8 mouse cellular contexts compared by ENCODE assay signal in genomic region chr2:30594641-30595379, GRCm38 (mm10). TPM values are rescaled to one million over a fixed set of nuclear protein-coding genes. Genes with fewer than 3 reads are reported as not detected.
DNase-seq lines count a peak whose midpoint lies in the region; ATAC-seq and TF ChIP-seq lines count a peak whose summit lies in the region.

Cstad (plus strand) TSS chr2:30595040.

- TF ChIP-seq CTCF in cerebellum, adult 2 months (IDR thresholded peaks at IDR 0.05; ENCODE audit: borderline replicate concordance, insufficient read depth, low read depth, low read length): no peak
- peak; percentile 25; the same call in 1 of the 2 replicates for TF ChIP-seq CTCF in lung, postnatal 0 days (IDR thresholded peaks at IDR 0.05)

- H3K36me3 ChIP-seq in hindbrain, embryonic 12.5 days: no peaks in the 10 kb centered on the region
- H3K36me3 ChIP-seq in lung, postnatal 0 days (ENCODE audit: insufficient read depth, low read length): no peaks in the 10 kb centered on the region

- TF ChIP-seq EP300 in lung, postnatal 0 days (IDR thresholded peaks at IDR 0.05): no peak

- peak within 1 kb of the TSS; percentile 100 for H3K27ac ChIP-seq in cerebellum, adult 2 months (ENCODE audit: insufficient read depth, low read length)
- H3K27ac ChIP-seq in hindbrain, embryonic 12.5 days: peak within 1 kb of the TSS; percentile 99
- peak within 1 kb of the TSS; percentile 87 for H3K27ac ChIP-seq in lung, postnatal 0 days (ENCODE audit: low read length)

- H3K4me2 ChIP-seq in hindbrain, embryonic 12.5 days (replicated peaks): peak within 1 kb of the TSS; percentile 66
- H3K4me2 ChIP-seq in lung, postnatal 0 days (replicated peaks; ENCODE audit: low read depth, low read length): peak within 1 kb of the TSS; percentile 69

- DNase-seq in Muller cell, postnatal 12 days (ENCODE audit: inconsistent ontology term): peak; percentile 75
- DNase-seq in cerebellum, adult 2 months: peak; percentile 86 to 90
- peak; percentile 66 to 70 for DNase-seq in frontal cortex, postnatal 10 days (ENCODE audit: low spot score in 2 of 2)
- peak; percentile 80 to 90 for DNase-seq in layer of hippocampus, postnatal 14 days (ENCODE audit: low spot score in 2 of 2)
- DNase-seq in lung, postnatal 0 days (ENCODE audit: low spot score): peak; percentile 94
- DNase-seq in ovary, postnatal 10 days (ENCODE audit: low spot score): peak; percentile 68
- DNase-seq in thymus, postnatal 0 days (ENCODE audit: low spot score): peak; percentile 89

- H3K27me3 ChIP-seq in cerebellum, adult 2 months (ENCODE audit: control insufficient read depth, insufficient read depth, low read length): no peaks in the 10 kb centered on the region
- no peaks in the 10 kb centered on the region for H3K27me3 ChIP-seq in hindbrain, embryonic 12.5 days
- H3K27me3 ChIP-seq in lung, postnatal 0 days (replicated peaks; ENCODE audit: insufficient read depth, low read length): no peaks in the 10 kb centered on the region

- WGBS in cerebellum, adult 2 months: 1% methylated on average over 38 of the region's 39 CpGs
- WGBS in hindbrain, embryonic 12.5 days: 1% methylated on average over 36 of the region's 39 CpGs
- WGBS in lung, postnatal 0 days: 1% methylated on average over 38 of the region's 39 CpGs

- peak within 1 kb of the TSS; percentile 55 for H3K4me3 ChIP-seq in cerebellum, adult 2 months (replicated peaks; ENCODE audit: insufficient read depth, low read depth, low read length)
- H3K4me3 ChIP-seq in hindbrain, embryonic 12.5 days: peak within 1 kb of the TSS; percentile 43
- peak within 1 kb of the TSS; percentile 56 for H3K4me3 ChIP-seq in lung, postnatal 0 days (ENCODE audit: low read depth, low read length)

- peaks cover 26% of the 10 kb centered on the region for H3K4me1 ChIP-seq in cerebellum, adult 2 months (ENCODE audit: control insufficient read depth, insufficient read depth, low read length)
- peaks cover 28% of the 10 kb centered on the region for H3K4me1 ChIP-seq in hindbrain, embryonic 12.5 days
- peaks cover 12% of the 10 kb centered on the region for H3K4me1 ChIP-seq in lung, postnatal 0 days (ENCODE audit: insufficient read depth, low read depth, low read length)

- H3K9ac ChIP-seq in hindbrain, embryonic 12.5 days: peak within 1 kb of the TSS; percentile 72
- peak within 1 kb of the TSS; percentile 48; the same call in 1 of the 2 replicates for H3K9ac ChIP-seq in lung, postnatal 0 days (replicated peaks; ENCODE audit: low read depth)

- peak; percentile 87 for TF ChIP-seq POLR2A in cerebellum, adult 2 months (IDR thresholded peaks at IDR 0.05; ENCODE audit: borderline replicate concordance, insufficient read depth, low read length)

- H3K9me3 ChIP-seq in hindbrain, embryonic 12.5 days (replicated peaks): no peaks in the 10 kb centered on the region
- H3K9me3 ChIP-seq in lung, postnatal 0 days (ENCODE audit: low read length): no peaks in the 10 kb centered on the region

- peak; percentile 67 for ATAC-seq in hindbrain, embryonic 12.5 days (ENCODE audit: low FRiP score)
- peak; percentile 74 for ATAC-seq in lung, postnatal 0 days

RNA-seq across cellular contexts. Expression of gene Cstad, which starts in this region (rescaled TPM):
- 3.2 and 3.7 TPM in 2 replicates for polyA plus RNA-seq in cerebellum, adult 2 months (2012; rRNA removed)
- 0.45 and 0.89 TPM in 2 replicates for polyA plus RNA-seq in hindbrain, embryonic 12.5 days (2016; fragmentation: Nextera tagmentation; extraction: Ambion mirVana)
- total RNA-seq in layer of hippocampus, postnatal 14 days (2021): 1 to 10 TPM; 7.5 to 9.3 TPM
- 1.9 and 2.3 TPM in 2 replicates for polyA plus RNA-seq in lung, postnatal 0 days (2015; fragmentation: Nextera tagmentation; extraction: Ambion mirVana)
- 1.2 and 1.3 TPM in 2 replicates for polyA plus RNA-seq in thymus, postnatal 0 days (2015; fragmentation: Nextera tagmentation; extraction: Ambion mirVana)

Comparison
In these comparisons a context has a peak if more than half of its experiments do, and no peak if none do; other contexts are left out.
1. Peak in every context shown above with its lines: DNase-seq, ATAC-seq, H3K4me3 ChIP-seq and H3K27ac ChIP-seq.
2. Peak in ATAC-seq, H3K4me3 ChIP-seq, H3K27ac ChIP-seq, H3K9ac ChIP-seq and H3K4me2 ChIP-seq in hindbrain, embryonic 12.5 days; RNA of the gene not detected or under 1 TPM.